Mouse (Mus musculus) T-helper 1 cell (primary cell): Measurements from ENCODE around the gene Dcun1d3.

Source experiments
- in situ Hi-C: fragments of 300-600 bp; cut with MboI, MseI; formaldehyde crosslinking; loops from one replicate; pipeline ENCODE4 v1.15.1; 2025; ENCODE audit warnings: high pct_unique_total_duplicates

The Dcun1d3 gene

DNA sequence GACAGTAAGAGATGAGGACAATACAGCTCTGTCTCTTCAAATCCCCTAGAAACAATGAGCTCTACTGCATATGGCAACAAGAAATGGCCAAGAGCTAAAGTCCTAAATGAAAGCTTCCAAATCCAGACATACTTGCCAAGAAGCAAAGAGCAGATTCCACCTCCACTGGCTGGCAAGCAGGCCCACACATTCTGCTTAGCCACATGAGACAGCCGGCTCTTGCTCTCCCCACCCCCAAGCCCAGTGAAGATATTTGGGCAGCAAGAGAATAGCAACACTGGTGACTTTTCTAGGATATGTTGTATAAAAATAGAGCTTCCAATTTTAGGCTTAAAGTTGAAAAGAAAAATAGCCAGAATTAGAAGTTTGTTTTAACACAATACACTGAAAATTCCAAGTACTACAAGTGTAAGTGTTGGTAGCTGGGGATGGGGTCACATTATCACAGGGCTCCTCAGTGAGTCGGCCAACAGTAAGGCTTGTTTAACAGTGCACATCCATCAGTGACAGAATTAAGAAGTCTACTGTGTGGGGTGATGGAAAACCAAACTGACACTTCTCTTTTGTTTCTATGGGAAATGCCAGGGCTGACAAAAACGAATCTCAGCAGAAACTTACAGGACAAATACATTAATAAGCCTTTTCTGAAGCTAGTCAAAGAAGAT lies 20.2 kb downstream of the Dcun1d3 start:
- in situ Hi-C loops, result no loop called here

DNA sequence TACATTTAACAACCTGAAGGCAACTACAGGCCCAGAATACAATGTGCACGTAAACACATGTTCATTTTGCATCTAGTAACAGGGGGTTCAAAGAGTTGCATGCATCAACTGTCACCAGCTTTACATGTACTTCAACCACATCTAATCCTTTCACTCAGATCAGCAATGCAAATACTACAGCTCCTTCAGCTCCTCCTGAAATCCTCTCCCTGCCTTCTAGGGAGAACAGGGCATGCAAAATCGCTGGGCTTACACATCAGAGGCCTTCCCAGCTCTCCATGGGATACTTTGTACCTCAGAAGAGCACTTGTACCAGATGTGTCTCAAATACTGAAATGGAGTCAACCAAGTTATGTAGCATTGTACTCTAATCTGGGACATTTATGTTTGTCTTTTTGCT lies 23.0 kb downstream of the Dcun1d3 start:
- in situ Hi-C loops, result no loop called here

DNA sequence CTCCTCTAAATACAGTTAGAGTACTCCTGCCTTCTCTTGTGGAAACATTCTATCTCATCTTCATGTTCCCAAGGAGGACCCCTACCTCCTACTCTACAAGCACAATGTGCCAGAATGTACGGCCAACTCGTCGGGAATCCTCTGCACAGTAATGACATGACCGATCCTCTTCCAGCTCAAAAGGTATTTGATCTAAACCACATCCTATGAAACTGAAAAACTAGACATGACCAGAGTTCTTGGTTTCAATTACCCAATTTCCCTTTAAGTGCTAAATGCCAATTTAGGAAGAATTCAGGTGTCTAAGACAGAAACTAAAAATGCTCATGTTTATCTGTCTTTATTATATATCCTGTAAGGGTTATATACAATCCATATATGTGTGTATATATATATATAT lies 23.9 kb downstream of the Dcun1d3 start:
- in situ Hi-C loops, result no loop called here

DNA sequence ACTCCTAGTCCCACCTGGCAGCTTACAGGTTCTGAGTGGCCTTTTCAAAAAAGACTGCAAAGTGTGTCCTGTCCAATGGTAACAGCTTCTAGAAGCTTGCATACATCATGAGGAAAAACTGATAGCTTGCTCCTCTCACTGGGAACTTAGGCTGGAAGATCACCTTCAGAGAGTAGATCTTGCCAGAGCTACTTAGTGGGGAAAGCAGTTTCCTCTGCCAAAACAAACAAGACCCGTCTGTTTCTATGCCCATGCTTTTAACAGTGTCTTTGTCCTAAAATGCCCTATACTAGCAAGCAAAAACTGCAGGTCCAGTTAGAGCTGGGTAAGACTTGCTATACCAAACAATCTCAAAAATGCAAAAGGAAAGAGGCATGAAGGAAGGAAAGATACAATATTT lies 30.0 kb downstream of the Dcun1d3 start:
- in situ Hi-C loops, result no loop called here

DNA sequence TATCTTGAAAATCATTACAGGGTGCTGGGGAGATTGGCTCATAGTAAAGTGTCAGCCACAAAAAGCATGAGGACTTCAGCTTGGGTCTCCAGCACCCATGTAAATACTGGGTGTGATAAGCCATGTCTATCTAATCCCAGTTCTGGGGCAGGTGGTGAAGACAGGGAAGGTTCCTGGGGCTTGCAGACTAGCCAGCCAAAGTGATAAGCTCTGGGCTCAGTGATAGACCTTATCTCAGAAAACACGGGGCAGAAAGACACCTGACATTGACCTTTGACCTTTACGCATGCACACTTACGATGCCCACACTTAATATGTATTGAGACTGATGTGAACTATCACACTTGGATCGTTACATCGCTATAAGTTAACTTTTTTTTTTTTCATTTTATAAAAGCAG lies 31.6 kb downstream of the Dcun1d3 start:
- in situ Hi-C loops, result no loop called here

DNA sequence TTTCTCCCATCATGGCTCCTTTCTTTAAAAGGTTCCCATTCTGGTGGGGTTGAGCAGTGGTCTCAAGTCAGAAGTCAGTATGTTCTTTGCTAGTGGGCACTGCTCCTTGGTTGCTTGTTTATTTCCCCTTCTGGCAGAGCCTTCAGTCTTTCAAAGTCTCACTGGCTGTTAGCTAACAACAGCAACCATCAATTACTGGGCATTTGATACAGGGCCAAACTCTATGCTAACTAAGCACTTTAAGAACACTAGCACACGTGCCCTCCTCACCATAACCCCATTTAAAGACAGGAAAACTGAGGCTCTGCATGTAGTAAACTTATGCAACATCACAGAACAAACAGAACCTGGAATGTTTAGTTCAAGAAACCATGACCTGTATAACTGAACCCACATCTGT lies 33.9 kb downstream of the Dcun1d3 start:
- in situ Hi-C loops, result no loop called here

DNA sequence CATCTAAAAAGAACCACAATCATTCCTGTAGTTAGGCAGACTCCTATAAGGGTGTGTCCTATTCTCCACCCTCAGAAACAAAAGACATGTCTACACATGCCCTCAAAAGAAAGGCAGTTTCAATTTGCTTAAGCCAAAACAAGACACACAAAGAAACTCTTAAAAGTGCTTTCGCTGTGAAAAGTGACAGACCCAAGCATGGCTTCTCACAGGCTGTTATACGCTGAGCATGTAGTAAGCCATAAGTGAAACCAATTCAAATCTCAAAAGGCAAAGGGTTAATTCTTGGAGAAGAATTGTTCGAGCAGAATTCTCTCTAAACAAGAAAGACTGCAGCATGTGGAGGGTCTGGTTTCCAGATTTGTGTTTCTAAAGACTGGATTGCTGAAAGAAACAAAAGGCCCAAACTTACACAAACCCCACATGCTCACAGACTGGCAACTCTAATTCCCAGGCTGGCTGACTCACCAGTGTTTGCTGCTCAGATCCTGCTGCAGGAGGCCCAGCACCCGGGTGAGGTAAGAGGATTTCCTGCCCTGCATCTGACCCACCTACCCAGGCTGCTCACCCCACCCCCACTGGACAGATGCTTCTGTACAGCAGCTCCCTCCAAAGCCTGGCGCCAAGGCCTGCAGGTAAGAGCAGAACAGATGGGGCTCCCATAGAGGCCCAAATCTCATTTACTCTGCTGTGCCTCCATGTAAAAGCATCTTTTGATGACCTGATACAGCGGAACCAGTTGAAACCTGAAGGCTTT lies 34.6 kb downstream of the Dcun1d3 start:
- in situ Hi-C loops, result no loop called here

DNA sequence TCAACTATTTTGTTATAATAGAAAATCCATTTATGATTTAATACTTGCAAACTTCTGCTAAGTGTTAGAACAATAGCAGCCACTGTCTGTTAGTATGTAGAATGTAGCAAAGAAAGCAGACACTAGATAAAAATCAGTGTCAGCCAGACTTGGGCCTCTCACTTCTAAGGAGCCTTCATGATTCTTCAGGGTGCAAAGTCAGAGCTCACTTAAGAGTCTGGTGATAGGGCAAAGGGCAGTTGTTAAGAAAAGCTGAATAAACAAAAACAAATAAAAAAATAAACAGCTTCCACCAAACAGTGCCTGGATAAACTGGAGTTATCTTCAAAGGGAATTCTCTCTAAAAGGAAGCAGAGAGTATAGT lies 35.1 kb downstream of the Dcun1d3 start:
- in situ Hi-C loops, result no loop called here

DNA sequence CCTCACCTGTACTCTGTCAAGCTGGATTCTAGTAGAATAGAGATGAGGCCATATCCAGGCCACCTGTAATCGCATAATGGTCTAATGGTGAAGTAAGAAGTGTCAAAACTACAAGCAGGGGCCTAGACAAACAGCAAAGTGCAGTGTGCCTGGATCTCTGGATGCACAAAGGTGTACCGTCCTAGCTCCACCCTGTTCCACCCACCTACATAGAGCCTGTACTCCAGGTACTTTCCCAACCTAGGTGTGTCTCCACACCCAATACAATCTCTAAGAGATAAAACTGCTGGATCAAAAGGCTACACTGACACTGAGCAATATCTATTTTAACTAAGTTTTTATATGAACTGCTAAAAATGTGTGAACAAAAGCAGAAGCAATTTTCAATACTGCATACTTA lies 35.5 kb downstream of the Dcun1d3 start:
- in situ Hi-C loops, result no loop called here

DNA sequence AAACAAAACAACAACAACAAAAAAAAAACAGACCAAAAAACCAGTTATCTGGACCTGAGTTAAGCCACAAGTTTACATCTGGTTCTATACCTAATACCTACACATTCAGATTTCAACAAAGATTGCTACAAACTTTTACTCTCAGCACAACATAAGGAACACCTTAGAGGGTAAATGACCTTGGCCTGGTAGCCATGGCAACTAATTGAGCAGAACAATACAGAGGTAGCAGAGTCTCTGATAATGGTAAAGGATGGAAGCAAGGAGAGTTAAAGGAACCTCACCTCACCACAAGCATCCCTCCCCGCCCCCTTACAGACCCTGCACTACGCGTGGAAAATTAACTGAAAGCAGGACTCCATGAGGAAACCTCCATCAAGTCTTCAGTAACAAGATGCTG lies 36.0 kb downstream of the Dcun1d3 start:
- in situ Hi-C loops, result no loop called here

DNA sequence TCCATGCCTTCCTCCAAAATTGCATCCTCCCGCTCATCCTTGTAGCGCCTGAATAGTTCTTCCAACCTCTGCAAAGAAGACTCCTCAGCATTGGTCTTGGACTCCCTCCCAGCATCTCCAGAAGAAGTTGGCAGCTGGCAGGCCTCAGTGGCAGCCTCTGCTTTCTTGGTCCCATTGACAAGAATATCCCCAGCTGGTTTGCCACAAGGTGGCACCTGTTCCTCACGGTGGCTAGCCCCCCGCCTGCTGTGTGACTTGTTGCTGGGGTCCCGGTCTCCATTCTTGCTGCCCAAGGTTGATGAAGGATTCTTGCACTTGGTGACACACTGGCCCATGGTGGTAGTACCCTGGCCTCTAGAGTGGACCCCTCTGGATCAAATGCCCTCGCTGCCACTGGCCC lies 36.6 kb downstream of the Dcun1d3 start:
- in situ Hi-C loops, result no loop called here

DNA sequence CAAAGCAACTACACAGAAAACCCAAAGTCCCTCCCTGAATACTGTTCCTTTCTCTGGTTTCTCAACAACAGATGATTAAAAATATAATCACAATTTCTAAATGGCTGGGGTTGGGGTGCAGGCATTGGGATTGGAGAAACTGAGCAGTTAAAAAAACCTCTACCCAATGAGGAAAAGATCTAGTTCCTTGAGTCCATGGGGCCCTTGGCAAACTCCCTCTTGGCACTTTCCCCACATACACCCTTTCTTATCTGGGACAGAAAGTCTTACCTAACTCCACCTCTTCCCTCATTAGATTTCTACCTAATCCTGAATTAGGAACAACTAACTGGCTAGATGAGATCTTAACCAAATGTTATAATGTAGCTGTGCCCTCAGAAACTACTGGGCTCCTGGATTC lies 41.1 kb downstream of the Dcun1d3 start:
- in situ Hi-C loops, result no loop called here

DNA sequence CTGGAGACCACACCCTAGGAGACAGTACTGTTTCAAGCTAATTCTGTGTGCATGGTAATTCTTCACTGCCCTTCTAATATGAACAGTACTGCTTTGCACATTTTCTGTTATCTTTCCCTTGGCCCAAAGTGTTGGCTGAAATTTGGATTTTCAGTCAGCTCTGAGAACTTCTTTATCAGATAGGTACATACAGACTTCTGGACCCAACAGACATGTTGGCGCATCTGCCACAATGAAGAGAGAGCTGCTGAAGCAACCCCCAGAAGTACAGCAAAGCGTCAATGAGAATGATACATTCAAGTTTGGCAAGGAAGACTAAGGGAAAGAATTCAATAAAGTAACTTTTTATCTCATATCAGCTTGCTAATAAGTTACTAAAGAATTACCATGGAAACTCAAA lies 41.7 kb downstream of the Dcun1d3 start:
- in situ Hi-C loops, result no loop called here

DNA sequence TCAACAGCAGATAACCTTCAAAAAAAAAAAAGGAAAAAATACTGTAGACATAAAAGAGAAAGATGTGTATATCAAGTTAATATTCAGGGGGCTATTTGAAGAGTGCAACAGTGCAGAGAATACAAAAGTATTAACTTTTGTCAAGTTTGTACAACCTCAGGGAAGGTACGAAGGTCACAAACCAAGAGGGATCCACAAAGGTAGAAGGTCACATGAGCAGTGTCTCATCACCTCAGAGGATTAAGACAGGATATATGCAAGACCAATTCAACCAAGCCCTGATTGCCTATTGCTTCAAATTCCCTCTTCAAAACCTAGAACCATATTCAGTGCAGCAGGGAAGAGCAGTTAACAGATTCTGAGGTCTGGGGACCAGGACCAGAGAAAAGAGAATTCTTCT lies 42.9 kb downstream of the Dcun1d3 start:
- in situ Hi-C loops, result no loop called here

DNA sequence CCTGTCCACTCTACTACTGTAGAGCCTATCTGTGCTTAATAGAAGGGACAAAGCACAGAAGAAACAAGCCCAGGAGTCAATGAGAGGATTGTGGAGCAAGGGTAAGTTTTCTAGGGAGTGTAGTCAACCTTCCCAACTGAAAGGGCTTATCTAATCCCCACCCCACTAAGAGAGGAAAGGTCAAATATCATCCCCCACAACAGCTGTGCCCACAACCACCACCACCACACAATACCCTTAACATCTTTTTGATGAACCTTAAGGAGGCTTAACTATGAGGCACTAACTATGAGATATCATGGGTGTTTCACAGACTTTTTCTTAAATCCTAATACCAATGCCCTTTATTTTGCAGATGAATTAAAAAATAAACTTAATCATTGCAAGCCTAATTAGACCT lies 43.6 kb downstream of the Dcun1d3 start:
- in situ Hi-C loops, result no loop called here

DNA sequence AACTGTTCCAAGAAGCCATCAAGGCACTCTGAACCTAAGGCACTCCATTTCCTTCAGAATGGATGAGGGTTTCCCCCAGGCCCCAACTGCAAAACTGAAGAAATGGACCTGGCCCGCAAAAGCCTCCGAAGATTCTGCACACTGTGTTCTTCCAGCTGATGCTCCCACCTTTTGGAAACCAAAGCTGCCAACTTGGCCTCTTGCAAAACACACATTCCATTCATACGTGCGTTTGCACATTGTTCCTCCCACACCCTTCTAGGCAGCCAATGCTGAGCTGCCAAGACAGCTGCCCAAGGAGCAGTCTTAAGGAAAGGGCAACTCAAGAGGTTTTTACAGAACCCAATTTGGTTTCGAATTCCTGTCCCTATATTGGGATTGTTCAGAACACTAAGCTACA lies 45.4 kb downstream of the Dcun1d3 start:
- in situ Hi-C loops, result no loop called here

DNA sequence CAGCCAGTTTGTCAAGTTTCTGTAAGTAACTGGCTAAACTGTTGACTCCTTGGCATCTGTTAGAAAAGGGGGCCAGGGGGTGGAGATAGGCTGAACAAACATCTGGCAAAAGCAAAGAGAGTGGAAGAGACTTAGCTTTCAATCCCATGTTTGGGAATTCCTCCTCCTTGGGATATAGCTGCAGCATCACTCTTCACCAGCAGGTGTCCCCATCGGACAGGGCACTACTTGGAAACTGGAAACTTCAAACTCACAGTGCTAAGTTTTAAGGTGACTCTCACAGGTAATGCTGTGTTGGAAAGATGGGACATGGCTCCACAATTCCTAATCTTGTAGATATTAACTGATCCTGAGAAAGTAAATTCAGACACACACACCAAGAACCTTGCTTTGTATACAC lies 47.0 kb downstream of the Dcun1d3 start:
- in situ Hi-C loops, result no loop called here

DNA sequence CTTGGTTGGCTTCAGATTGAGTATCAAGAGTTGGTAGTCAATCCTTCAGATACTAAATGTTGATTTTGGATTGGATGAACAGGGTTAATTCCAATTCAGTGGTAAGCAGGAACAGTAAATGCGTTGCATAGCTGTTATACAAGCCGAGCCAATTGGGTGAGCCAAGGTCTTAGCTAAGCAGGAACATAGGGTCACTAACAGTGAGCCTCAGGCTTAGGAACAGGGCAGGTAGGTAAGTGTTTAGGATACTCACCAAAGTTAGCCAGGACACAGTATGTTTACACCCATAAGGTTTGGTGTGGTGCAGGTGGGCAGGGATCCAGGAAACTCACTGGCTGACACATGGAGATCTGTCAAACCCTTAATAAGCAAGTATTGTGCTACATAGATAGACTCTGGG lies 48.7 kb downstream of the Dcun1d3 start:
- in situ Hi-C loops, result no loop called here

DNA sequence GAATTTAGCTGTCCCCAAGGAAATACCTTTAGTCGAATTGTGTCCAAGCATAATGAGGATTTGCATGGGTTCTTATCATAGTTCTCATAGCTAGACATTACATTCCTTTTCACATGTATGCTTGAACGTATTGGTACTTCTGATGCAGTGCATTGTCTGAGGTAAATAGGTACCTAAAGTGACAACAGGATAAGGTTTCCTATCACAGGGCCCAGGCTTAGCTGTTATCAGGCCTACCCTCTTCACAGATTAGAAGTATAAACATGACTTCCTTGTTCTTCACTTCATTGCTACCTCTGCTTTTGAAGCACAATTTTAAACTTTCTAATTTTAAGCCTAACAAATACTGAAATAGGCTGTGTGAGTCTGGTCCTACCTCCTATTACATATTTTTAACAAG lies 50.6 kb downstream of the Dcun1d3 start:
- in situ Hi-C loops, result no loop called here

DNA sequence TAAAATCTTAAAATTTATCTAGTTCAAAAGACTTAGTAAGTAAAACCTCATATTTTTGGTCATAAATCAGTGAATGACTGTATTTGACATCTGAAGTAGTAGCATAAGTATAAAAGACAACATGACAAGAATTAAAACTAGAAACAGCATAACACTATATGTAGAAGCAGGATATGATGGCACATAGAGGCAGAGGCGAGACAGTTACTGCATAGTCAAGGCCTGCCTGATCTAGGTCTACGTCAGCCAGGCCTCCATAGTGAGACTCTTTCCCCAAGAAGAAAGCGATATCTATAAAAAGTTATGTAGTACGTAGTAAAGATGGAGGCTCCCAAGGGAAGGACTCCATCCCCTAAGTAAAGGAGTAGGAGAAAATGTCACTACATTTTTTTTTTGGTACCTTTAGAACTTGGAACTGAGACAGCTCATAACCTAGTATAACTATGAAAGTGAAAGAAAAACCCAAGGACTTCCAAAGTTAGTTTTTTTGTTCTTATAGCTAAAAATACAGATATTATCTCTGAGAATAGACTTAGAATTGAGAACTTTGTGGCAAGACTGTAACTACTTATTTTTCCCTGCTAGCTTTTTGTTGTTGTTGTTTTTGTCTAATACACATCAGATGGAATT lies 54.2 kb downstream of the Dcun1d3 start:
- in situ Hi-C loops, result no loop called here

DNA sequence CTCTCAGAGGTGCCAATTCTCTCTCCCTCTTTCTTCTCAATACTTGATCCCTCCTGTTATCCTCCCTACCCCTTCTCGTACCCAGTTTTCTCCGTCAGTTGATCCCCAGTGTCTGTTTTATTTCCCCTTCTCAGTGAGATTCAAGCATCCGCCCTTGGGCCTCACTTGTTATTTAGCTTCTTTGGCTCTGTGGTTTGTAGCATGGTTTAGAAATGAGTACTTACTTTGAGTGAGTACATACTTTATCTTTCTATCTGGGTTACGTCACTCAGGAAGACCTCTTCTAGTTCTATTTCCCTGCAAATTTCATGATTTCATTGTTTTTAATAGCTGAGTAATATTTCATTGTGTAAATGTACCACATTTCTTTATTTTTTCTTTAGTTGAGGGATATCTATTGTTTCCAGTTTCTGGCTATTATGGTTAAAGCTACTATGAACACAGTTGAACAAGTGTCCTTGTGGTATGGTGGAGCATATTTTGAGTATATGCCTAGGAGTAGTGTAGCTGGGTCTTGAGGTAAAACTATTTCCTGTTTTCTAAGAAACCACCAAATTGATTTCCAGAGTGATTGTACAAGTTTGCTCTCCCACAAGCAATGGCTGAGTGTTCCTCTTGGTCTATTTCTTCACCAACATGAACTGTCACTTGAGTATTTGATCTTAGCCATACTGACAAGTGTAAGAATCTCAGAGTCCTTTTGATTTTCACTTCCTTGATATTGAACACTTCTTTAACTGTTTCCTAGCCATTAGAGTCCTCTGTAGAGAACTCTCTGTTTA lies 59.9 kb downstream of the Dcun1d3 start:
- in situ Hi-C loops, result no loop called here

DNA sequence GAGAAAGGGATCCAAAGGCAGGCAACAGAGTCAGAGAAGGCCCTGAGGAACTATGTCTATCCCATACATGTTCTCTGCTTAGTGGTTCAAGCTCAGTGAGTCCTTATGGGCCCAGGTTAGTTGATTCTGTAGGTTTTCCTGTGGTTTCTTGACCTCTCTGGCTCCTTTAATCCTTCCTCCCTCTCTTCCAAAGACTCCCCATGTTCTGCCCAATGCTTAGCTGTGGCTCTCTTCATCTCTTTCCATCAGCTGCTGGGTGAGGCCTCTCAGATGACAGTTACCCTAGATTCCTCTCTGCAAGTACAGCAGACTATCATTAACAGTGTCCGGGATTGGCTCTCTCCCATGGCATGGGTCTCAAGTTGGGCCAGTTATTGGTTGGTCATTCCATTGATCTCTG lies 60.7 kb downstream of the Dcun1d3 start:
- in situ Hi-C loops, result no loop called here

DNA sequence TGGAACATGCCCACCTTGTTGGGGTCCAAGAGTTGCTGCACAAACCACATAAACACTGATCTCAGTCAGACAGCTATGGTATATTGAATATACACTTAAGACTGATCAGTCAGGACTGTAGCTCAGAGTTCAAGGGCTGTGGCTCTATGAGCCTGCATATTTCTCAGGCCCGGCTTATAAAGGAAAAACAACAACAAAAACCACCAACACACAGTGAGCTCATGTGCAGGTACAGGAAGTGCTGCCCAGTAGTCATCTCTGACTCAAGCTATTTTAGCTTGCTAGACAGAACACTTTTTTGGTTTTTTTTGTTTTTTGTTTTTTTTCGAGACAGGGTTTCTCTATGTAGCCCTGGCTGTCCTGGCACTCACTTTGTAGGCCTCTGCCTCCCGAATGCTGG lies 87.4 kb downstream of the Dcun1d3 start:
- in situ Hi-C loops, result no loop called here
